Mouse (Mus musculus) retina, postnatal 7 days (tissue): ENCODE data around the gene Hivep1.

Experiments used
- DNase-seq: peaks from one replicate; pipeline ENCODE4 v3.0.0-alpha.2; 2012; ENCODE audit warnings: low read depth, low spot score

Hivep1 gene

DNA sequence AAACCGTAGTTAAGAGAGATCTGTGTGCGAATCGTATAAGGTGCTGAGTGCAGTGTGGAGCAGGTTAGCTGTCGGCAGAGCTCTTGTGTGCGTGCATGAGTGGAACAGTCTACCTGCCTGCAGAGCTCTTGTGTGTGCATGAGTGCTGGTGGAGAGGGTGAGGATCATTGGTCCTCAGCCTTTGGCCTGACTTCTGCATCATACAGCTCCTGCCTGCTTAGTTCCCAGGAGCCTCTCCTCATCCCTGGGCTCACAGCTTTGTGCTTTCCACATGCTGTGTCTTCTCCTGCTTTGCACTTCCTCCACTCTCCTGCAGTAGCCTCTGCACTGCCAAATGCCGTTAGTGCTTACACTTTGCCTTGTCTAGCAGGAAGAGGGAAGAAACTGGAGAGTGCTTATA lies 60.2 kb downstream of the Hivep1 start:
- no peak for DNase-seq

DNA sequence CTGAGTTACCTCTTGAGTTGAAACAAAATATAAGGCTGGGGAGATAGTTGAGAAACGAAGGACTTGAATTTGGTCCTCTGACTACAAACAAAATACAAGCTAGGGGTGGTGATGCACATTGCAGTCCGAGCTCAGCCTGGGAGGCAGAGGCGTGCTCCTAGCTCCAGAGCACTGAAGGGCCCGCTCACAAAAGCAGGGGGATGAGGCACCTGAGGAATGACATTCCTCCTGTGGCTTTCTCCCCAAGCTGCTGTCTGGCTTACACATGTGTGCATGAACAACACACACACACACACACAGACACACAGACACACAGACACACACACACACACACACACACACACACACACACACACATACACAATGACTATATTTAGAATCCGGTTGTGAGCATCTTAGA lies 60.9 kb downstream of the Hivep1 start:
- no peak for DNase-seq

DNA sequence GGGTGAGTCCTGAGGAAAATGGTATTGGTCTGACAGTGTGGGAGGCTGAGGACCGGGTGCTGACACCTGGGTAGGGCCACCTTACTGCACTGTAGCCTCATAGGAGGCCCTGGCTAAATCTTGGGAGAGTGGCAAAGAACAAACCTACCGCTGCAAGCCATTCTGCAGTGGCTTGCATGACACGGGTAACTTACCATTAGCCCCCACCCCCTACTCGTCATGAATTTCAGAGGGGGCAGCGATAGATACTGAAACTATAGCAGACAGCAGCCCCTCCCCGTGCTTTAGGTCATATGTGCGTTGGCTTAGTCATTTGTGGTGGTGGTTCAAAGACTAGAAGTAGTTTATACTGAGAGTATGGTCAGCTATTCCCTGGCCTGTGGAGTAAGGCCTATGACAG lies 61.8 kb downstream of the Hivep1 start:
- no peak for DNase-seq

DNA sequence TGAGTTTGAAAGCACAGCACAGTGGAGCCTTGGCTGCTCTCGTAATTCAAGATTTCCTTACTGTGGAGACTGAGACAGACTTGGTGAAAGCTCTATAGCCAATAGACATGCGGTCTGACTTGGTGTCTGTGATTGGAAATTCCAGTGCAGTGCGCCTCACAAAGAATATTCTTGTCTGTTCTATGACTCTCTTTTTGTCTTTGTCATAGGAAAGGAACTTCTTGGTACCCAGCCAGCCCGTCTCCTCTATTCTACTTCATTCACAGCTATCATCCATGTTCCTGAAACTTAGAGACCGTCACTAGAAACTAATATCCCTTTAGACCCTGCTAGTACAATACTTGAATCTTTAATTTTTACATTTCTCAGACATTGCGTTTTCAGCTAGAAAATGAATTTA lies 64.5 kb downstream of the Hivep1 start:
- no peak for DNase-seq

DNA sequence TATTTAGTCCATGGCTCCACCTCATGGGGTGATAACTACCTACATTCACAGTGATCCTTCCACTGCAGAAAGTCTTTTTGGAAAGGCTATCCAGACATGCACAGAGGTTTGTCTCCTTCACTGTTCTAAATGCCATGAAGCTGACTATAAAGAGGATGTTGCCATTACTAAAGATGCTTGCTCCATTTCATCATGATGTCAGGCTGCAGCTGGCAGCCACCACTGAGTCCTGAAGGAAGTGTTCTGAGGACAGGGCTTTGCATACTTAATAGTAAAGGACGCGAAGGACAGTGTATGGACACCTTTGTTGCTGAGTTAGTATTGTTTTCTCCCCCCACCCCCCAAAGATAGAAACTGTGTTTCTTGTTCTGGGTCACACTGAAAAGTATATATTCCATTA lies 67.2 kb downstream of the Hivep1 start:
- DNase-seq, result no peak

DNA sequence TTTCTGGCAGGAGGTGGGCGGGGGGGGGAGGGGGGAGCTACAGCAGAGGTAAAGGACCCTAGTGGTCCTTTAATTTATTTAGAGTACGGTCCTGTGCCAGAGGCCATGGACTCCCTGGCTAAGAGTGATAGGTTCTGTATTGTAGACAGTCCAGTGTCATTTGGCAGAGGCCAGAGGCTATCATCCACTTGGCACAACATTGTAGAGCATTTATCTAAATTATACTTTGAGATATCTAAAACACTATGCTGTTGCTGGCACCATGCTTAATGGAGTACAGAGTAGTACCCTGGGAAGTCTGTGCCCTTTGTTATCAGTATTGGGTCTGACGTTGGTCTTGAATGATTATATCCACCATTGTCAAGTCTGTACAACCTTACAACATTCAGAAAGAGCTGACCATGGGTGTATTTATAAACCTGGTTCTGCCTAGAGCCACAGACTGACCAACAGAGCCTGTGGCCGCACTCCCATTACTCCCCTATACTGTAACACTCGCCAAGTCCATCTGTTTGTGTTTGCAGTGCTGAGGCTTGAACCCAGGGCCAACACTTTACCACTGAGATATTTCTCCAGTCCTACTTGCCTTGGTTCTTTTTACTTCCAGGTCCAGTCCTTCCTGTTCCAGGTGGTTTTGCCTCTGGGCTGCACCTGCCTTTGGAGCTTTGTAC lies 69.4 kb downstream of the Hivep1 start:
- no peak for DNase-seq

DNA sequence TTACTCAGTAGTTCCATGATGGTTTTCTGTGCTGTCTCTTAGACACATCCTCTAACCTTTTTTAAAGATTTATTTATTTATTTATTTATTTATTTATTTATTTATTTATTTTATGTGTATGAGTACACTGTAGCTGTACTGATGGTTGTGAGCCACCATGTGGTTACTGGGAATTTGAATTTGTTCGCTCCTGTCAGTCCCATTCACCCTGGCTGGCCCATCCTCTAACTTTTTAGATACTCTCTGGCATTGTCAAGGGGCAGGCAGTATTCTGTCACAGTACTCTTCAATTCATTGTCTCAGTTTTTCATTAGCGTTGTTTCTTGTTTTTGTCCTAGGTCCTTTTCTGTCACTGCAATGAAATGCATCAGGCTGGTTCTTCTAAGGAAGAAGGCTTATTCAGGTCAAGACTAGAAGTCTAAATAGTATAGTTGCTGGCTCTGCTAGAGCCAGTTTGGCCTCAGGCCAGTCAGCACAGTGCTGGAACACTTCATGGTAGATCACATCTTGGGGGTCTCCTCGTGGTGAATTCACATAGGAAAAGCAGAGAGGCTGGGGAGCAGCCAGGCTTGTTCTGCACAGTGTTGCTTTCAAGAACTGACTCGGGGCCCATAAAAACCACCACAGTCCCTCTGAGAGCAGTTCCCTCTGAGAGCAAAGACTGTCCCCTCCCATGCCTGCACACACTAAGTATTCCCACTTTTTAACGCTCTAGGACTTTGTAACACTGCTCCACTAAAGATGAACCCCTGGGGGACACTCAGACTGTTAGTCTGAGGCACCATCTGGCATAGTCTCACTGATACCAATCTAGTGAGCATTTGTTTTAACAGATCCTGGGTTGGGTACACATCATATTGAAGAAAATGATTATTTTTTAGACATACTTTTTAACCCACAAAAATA lies 70.2 kb downstream of the Hivep1 start:
- no peak for DNase-seq

DNA sequence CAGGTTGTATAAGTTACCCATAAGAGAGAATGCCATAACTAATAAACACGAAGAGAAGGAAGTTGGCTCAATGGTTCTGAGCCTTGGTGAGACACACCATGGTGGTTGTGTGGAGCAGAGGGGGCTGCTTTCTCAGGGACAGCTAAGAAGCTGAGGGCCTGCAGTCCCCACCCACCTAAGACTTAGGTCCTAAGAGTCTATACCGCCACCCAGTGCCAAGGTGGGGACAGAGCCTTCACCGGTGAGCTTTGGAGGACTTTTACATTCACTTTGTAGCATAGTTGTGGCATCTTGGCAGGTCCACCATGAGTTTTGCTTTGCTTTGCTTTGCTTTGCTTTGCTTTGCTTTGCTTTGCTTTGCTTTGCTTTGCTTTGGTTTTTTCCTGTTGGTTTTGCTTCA lies 92.8 kb downstream of the Hivep1 start:
- no peak for DNase-seq

DNA sequence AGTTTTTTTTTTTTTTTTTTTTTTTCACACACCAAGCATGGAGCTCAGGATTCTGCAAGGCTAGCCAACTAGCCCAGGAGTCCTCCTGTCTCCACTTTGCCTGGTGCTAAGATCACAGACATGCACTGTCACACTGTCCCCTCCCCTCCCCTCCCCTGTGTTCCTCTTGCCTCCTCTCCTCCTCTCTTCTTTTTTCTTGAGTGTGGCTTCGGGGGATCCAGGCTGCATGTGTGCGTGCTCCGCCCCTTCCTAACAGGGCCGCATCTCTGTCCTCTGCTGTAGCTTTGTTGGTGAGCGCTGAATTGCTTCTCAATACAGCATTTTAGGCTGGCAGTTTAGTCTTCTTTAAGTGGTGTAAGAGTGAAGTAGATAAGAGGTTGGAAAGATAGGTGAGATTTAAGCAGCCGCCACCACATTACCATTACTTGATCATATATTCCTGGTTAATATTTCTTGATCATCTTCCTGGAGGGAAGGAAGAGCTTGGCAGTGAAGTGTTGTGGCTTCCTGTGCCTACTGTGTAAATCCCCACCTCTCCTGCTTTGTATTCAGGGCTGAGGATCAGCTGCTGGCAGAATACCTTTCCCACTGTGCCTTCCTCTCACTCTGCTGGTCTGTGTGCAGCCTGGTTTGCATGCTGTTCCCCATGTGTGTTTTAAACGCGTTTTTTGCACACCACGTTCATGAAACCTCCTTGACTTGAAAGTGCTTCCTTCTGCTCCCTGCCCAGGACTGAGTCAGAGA lies 97.7 kb downstream of the Hivep1 start:
- no peak for DNase-seq

DNA sequence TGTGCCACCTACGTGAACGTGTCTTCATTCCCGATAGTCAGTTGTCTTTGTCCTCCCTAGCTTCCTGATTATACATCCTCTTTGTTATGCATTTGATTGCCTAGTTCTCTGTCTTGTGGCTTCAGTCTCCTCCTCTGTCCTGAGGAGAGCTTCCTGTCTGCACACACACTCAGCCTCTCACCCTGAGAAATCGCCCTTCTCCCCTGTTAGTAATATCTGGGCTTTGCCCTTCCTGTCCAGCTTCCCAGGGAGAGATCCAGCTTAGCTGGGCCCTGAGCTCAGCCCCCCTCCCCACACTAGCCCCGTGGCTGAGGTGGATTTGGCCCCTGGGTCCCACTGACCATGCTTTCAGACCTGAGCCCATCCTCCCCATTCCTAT lies 98.2 kb downstream of the Hivep1 start:
- DNase-seq, result no peak

DNA sequence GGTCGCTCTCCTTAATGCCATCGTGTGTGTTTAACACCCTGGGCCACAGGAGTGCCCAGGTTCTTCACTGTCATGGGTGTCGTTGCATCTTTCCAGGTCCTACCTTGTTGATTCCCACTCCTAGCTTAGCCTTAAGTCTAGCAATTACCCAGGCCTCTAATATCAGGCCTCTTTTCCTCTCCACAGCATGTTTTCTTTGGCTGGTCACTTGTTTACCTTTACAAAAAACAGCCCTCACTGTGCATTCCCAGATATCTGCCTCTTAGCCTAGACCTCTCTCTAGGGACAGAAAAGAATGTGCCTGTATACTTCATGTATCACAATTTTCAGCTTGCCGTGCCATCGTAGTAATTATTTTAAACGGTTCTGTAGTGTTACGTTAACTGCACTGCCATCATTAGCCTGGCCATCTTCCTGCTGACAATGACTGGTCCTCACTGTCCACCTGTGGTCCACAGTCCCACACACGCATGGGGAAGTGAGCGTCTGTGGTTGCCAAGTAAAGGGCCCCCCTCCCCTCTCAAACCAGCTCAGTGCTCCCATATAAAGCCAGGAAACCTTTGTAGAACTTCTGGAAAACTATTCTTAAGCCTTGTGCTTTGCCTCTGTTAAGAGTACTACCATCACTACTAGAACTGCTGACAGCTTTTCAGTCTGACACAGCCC lies 98.8 kb downstream of the Hivep1 start:
- DNase-seq, result no peak

DNA sequence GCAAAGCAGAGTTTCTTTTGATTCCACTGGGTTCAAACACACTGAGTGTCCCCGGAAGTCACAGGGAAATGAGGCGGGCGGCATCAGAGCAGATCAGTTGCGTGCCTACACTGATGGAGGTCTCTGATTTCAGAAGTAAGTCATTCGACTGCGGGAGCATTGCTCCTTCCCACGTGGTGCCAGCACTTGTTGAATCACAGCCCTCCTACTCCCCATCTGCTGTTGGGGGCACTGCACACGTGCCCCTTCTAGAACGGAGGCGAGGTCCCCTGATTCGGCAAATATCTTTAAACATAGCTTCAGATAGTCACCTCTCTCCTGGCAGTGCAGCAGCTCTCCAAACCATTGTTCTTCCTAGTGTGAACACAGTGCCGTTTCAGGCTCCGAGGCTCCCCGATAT lies 106.4 kb downstream of the Hivep1 start:
- no peak for DNase-seq

DNA sequence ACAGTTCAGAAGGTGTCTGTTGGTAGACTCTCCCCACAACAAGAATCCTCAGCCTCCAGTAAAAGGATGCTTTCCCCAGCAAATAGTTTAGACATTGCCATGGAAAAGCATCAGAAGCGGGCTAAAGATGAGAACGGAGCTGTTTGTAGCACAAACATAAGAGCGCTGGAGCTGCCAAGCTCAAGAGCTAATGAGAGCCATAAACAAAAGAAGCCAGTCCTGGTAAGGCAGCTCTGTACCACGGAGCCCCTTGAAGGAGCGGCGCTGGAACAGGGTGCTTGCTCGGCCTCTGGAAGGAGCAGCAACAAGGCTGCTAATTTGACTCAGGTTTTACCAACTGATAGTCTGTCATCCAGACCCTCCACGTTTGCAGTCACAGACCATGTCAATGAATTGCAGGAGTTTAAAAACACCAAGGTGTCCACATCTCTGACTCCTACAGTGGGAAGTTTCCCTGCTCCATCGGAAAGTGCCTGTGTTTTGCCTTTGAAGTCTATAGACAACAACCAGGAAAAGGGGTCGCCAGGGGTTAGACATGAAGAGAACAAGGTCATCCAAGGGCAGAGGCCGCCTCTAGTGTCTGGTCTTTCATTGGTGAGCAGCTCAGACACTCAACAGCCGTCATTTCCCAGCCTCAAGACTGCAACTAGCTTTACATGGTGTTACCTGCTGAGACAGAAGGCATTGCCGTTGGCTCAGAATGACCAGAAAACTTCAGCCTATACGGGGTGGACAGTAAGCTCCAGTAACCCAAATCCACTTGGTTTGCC lies 107.8 kb downstream of the Hivep1 start:
- no peak for DNase-seq

DNA sequence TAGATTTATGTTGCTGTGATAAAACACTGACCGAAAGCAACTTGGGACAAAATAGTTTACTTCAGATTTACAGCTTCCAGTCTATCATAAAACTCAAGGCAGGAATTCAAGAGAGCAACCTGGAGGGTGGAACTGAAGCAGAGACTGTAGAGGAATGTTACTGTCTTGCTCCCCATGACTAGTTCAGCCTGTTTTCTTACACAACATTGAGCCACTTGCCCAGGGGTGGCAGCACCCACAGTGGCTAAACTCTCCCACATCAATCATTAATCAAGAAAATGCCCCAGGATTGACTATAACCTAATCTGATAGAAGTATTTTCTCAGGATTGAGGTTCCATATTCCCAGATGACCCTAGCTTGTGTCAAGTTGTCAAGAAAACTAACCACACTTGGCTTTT lies 119.0 kb downstream of the Hivep1 start:
- no peak for DNase-seq

DNA sequence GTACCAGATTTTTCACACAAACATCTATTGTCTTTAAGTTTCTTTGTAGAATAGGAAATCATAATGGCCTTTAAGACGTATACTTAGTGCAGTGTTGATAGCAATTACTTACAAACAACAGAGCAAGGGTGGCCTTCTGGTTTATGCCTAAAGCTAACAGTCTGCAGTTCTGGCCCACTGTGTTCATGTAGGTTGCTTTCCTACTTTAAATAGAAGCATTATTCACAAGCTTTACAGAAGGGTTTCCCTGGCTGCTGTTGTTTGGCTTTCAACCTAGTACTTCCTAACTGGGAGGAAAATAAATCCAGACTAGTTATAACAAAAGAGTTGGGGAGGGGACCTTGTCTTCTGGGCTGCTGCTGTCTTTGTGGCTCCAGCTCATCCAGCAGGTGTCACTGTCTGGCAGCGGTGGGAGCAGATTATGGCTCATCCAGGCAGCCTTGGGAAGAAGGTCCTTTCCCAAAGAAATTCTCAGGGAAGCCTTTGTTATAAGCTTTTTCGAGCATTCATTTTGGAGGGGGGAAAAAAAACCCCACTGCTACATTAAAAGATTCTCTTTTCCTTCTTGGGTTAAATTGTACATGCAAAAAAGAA lies 123.1 kb downstream of the Hivep1 start:
- DNase-seq, result peak; percentile 28

DNA sequence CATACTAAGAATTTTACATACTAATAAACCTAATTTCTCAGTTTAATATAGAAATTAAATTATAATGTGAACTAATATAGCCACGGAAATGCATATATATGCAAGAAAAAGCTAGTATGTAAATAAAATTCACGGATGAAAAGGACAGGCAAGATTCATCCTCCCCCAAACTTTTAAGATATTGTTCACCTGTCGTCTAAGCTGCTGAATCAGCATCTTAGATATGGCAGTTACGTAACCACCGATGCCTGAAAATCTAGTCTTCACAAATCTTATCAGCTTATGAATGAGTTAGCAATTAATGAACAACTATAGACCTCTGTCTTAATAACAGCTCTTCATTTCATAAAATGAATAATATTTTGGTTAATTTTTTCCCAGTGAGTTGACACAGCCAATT lies 130.8 kb downstream of the Hivep1 start:
- DNase-seq, result no peak

DNA sequence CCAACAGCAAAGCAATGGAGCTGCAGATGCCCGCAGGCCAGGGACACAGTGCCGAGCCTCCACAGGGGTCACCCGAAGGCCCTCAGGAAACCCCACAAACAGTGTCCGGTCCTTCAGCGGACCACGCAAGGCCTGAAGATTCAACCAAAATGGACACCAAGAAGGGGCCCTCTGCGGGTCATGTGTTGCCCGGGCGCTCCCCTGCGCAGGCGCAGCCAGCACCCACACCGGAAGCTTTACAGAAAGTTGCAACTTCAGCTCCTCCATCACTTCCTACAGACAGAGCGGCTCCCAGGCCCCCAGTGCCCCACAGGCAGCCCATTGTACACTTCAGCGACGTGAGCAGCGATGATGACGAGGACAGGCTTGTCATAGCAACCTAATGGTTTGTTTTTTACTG lies 132.3 kb downstream of the Hivep1 start:
- DNase-seq, result no peak

DNA sequence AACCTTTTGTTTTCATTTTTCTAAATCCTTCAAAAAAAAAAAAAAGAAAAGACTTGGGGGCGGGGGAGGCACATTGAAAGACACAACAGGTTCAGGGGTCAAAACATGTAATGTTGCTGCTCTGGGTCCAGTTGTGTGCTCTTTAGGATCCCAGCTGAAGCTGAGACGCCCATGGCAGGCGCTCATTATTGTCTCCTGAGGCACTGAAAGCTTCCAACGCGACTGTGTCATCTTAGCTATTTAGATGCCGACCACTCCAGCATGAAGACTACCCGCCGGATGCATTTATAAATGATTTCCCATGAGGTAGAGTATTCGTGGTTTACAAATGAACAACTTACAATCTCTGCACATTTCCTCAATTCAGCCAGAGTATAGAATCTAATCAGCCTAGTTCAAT lies 141.2 kb downstream of the Hivep1 start:
- no peak for DNase-seq

DNA sequence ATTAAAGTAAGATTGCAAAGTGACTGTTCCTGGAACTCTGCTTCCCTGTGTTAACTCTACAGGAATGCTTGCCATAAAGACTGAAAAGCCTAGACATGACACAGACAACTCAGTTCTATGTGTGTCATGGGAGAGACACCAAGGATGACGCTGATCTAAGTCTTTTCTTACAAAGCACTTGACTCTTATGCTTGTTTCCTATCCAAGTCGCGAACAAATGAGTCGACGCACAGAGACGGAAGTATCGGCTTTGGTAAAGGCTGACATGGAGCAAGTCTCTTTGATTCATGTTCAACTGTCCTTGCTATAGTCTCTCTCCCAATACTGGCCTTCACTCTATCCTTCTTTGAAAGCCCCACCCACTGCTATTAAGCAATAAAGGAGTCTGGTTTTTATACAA lies 143.8 kb downstream of the Hivep1 start:
- no peak for DNase-seq

DNA sequence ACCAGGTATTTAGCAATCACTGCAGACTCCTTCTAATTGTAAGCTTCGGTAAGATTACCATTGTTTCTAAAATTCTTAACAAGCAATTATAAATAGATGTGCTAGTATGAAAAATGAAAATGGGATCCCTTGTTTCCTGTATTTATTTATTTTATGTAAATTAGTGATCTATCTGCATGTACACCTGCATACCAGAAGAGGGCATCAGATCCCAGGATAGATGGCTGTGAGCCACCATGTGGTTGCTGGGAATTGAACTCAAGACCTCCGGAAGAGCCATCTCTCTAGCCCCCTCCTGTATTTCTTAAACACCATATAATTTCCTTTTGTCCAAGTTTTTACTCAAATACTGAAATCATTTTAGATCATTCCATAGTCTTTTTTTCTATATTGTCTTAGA lies 145.8 kb downstream of the Hivep1 start:
- DNase-seq, result no peak

DNA sequence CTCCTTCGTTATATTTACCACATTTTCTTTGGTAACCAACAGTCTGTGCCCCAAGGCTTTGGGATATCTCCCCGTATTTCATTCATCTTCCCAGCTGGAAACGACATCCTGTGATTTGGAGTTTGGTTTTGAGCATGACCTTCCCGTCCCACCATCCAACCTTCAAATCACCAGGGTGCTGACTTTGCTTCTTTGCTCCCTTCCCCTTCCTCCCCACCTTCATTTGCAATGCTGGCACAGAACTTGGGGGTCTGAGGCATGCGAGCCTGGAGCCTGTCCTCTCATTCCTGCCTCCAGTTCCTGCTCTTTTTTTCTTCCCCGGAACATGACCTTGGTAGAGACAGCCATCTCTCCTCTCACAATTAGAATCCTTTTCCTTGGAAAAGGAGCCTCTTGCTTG lies 161.7 kb downstream of the Hivep1 start:
- DNase-seq, result no peak
